Mouse (Mus musculus): ENCODE results near the gene Chil5. TPM values are rescaled to one million over a fixed set of nuclear protein-coding genes. Genes with fewer than 3 reads are reported as not detected.

Chil5 gene
- 11.1 TPM for polyA plus RNA-seq (2017; shearing (Covaris generic))

GRCm38 (mm10) chr3:106032781-106033180, at the start of gene Chil5:
Gene Chil5 (minus strand): TSS chr3:106032814.

DNA sequence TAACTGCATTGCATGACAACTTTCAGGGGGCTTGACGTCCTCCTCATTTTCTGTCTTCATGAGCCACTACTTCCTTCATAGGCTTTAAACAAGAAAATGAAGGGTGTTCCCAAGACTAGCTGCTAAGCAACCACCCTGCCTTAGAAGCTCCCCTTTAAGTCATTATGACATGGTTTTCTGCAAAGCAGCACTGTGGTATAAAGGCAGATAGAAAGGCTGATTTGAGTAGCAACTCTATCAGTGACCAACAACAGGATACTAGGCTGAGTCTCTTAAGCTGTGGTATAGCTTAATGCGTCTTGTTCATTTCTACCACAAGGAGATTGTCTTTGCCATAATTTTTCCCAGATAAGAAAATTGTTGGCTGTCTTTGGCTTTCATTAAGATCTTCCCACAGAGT, 18.1 kb downstream of the Chil5 start, which contains the start of gene Pifo:
TSS of gene Pifo (minus strand) at position 101 of the 400 bp plus-strand sequence.

DNA sequence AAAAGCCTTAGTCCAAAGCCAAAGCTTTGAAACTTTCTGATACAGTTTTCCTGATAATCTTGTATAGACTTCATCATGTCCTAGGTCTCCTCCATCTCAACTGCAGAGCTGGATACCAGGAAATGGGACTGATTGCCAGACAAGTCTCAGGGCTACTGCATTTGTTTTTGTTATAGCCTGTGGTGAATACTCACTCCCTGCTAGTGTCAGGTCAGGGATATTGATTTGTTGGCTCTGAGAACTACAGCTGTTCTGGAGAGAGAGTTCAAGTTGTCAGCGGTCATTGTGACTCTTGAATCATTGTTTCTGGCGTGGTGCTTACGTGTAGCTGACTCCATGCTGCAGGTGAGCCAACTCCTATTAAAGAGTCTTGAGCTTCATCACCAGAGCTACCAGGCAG, 59.2 kb downstream of the Chil5 start, which contains the start of gene Ovgp1:
TSS of gene Ovgp1 (plus strand) at position 301 of the 400 bp plus-strand sequence.

Other genes with a start within 250 kb of the Chil5 start
- gene Rap1a, start 231.5 kb downstream of the Chil5 start, polyA plus RNA-seq (2017; shearing (Covaris generic)) = 330 TPM
- gene Adora3, start 162.0 kb downstream of the Chil5 start, polyA plus RNA-seq (2017; shearing (Covaris generic)) = not detected
- not detected for gene Tmigd3, start 161.9 kb downstream of the Chil5 start, polyA plus RNA-seq (2017; shearing (Covaris generic))
- 0.87 TPM for gene I830077J02Rik, start 100.2 kb downstream of the Chil5 start, polyA plus RNA-seq (2017; shearing (Covaris generic))
- 86.9 TPM for gene Wdr77, start 73.4 kb downstream of the Chil5 start, polyA plus RNA-seq (2017; shearing (Covaris generic))
- gene Atp5f1, start 72.7 kb downstream of the Chil5 start, polyA plus RNA-seq (2017; shearing (Covaris generic)) = 379 TPM
- 4.1 TPM for gene Ovgp1, start 59.1 kb downstream of the Chil5 start, polyA plus RNA-seq (2017; shearing (Covaris generic))
- 1.1 TPM for gene Pifo, start 18.2 kb downstream of the Chil5 start, polyA plus RNA-seq (2017; shearing (Covaris generic))
- gene Chia1, start 80.4 kb upstream of the Chil5 start, polyA plus RNA-seq (2017; shearing (Covaris generic)) = not detected
- gene Chil3, start 134.8 kb upstream of the Chil5 start, polyA plus RNA-seq (2017; shearing (Covaris generic)) = not detected
- gene Chil4, start 186.7 kb upstream of the Chil5 start, polyA plus RNA-seq (2017; shearing (Covaris generic)) = not detected

Data from activated CD4-positive, CD25-positive, alpha-beta regulatory T cell, adult 9 weeks (primary cell).